Mouse (Mus musculus) MEL (cell line): ENCODE results near the gene Ptgs1.

Source experiments
- CHD2 ChIP-seq: IDR thresholded peaks from 2 replicates; pipeline ENCODE4 v1.6.1; 2011; ENCODE audit warnings: low read length, improper control_type of control experiment
- CTCF ChIP-seq, 3 experiments: IDR thresholded peaks in 2 of 3; conservative IDR thresholded peaks in 1 of 3; 2 replicates each; pipeline ENCODE4 v1.5.1; 2011 to 2012; ENCODE audit warnings: low read length in 3 of 3, low read depth in 2 of 3, mild to moderate bottlenecking in 2 of 3, improper control_type of control experiment in 1 of 3, inconsistent platforms in 1 of 3, mixed read lengths in 1 of 3, moderate library complexity in 1 of 3; ENCODE audit not compliant: control insufficient read depth in 1 of 3, insufficient read depth in 1 of 3, poor library complexity in 1 of 3, severe bottlenecking in 1 of 3
- ETS1 ChIP-seq: IDR thresholded peaks from 2 replicates; pipeline ENCODE4 v1.6.1; 2012; ENCODE audit warnings: low read depth, mild to moderate bottlenecking, inconsistent platforms, low read length, improper control_type of control experiment, moderate library complexity
- ZKSCAN1 ChIP-seq: IDR thresholded peaks from 2 replicates; pipeline ENCODE4 v1.6.1; 2012; ENCODE audit warnings: low read depth, mild to moderate bottlenecking, inconsistent platforms, low read length, improper control_type of control experiment, moderate library complexity

- no peak for TF ChIP-seq CHD2
- TF ChIP-seq CTCF (IDR thresholded peaks at IDR 0.05 in 2 of 3, conservative IDR thresholded peaks at IDR 0.05 in 1 of 3; ENCODE audit: control insufficient read depth in 1 of 3, insufficient read depth in 1 of 3, low read depth in 2 of 3, low read length in 3 of 3, poor library complexity in 1 of 3, severe bottlenecking in 1 of 3) = no peak
- TF ChIP-seq ZKSCAN1 = no peak
- no peak for TF ChIP-seq ETS1
Measured at GRCm38 (mm10) chr2:36215203-36215739, 15.0 kb upstream of the Ptgs1 start.
